Mouse (Mus musculus) right cerebral cortex, postnatal 25 days (tissue): ENCODE measurements at regions not wholly inside any gene's neighbourhood (a gene's known extent, or its start where the extent isn't known, plus 50 kb on each side); places are given as distances from the start of the nearest gene placed in this dataset.

ENCODE experiments used
- DNase-seq: peaks from one replicate; pipeline ENCODE4 v3.0.0; 2022

DNA sequence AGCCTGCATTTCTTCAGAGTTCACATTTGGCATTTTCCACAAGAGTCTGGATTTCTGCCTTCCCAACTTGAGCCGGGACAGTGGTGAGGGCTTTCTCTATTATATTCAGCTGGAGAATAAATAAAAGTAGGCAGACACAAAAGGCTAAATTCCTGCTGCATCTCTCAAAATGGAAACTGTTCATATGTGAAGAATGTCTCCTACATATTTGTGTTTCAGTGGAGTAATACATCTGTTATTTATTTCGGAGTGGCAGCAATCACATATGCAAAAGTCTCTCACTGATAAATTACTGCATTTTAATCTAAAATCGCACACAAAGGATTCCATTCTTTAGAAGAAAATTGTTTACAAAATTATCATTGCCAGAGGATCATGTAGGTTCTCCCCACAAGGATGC is 230.9 kb upstream of the Tank start:
- DNase-seq, result no peak

DNA sequence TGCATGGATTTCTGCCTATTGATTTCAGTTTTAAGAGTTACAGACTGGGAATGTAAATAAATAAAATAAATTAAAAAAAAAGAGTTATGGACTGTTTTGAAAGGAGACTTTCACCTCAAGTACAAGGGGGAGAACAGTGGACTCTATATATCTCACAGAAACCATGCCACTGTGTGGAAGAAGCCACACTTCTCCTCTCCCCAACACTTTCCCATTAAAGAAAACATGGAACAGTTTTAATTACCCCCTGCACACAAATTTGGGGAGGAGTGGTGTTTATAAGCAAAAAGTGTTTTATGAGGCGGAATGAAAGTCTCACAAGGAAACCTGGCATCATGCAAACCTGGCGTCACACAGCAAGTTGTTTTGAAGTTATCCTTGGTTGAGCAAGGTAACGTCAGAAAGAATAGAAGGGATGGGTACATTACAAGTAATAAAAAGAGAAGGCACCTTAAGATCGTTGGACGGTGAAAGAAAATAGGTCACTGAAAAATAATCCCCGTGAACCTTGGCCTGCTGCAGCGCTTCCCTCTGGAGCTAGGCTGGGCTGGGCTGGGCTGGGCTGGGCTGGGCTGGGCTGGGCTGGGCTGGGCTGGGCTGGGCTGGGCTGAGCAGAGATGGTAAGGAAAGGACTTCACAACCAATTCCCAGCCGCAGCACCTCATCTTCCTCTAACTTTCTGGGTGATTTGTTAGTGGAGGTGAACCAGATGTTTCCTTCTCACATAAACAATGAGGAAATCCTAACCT is 232.2 kb upstream of the Tank start:
- DNase-seq, result no peak

DNA sequence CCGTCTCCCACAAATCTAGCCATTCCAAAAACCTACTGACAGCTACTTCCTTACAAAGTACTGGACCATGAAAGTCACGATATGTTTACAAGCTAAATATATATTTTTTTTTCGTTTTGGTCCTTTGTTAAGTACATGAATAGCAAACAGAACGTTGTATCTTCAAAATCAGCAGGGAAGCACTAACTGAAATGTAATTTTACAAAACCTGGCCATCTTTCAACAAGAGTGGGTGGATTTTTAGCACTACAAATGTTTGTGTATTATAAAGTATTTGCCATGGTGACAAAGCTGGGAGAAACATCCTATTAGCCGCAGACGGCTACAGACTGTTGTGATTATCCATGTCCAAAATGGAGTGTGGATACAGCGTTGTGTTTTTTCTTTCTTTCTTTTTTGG is 233.1 kb upstream of the Tank start:
- DNase-seq, result no peak

DNA sequence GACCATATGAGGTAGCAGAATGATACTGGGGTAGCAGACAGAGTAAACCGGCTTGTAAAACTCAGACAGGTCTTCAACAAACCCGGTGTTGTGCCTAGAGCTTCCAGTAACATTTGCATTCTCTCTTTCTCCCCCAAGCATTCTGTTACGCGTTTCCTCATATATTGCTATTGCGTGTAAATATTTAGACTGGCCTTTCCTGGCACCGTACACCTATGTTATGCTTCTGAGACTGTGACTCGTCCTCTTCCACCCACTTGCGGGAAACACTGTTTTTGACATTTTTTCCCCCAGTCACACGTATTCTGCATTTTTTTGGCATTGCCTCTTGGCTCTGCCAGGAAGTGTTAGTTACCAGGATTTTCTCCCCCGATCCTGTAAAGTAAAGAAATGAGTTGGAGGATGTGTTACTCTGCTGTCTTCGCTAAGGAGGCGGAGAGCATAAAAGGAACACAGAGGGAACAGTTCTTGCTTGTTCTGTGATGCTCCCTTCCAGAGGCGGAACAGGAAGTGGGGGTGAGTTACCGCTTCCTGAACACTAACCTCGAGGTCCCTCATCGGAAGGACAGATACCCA is 233.7 kb upstream of the Tank start:
- peak; percentile 43 for DNase-seq

DNA sequence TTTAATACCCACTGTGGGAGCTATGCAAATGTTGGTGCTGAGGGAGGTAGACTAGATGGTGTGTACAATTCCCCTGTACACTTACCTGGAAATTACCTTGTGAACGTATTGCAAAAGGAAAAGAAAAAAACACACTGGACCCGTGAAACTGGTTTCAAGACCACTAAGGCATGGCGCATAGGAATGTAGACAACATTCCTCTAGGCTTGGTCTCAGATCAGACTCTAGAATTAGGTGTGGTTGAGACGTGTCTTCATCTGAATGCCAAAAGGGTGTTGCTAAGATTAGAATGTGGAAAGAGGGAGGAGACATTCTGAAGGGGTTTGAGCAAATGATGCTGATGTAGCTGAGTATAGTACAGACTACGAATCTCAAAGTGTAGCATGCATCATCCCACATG is 237.1 kb upstream of the Tank start:
- no peak for DNase-seq

DNA sequence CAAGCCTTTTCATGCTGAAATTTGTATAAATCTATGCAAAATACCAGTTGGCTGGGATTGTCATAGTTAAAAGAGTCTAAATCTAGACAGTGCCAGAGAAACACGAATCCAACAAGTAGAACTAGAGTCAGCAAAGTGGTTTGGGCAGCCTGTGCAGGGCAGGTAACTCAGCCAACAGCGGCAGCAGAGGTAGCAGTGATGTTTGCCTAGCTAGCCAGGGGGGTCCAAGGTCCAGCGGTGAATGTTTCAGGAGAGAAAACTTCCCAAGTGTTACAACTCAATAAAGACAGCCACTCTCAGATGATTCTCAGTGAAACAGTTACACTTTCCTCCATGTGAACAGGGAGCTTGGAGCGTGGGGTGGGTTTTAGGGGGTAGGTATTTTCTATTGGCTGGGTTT is 259.2 kb upstream of the Tank start:
- DNase-seq, result no peak

DNA sequence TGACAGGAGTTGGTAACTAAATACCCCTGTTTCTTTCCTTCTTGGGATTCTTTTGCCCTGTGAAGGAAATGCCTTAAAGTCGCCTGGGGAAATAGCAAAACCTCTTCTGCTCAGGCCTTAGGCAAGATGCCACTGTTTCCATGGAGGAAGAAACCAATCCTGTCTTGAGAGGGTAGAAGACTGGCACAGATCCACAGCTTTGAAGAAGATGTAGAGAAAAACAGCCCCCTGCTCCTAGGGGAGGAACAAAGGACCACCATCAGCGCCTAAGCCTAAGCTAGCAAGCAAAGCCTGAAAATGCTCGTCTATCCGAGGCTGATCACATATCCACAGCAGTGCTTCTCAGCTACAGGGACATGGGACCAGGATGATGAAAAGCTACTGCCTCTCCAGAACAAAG is 268.0 kb upstream of the Tank start:
- DNase-seq, result no peak

DNA sequence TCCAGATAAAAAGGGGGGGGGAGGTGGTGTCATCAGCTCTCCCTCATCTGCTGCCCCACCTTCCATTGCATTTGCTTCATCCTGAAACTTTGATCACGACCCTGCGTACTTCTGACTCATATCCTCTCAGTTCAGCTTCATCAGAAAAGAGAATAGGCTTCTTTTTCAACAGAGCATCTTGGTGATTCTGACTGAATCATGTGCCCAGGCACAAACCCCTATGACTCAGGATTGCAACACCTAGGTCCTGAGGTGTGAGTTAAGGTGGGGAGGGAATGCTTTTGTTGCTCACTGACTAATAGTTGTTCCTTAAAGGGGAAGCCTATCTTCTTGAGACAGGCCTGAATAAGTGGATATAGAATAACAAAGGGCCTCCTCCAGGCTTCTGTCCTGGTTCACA is 269.2 kb upstream of the Tank start:
- DNase-seq, result no peak

DNA sequence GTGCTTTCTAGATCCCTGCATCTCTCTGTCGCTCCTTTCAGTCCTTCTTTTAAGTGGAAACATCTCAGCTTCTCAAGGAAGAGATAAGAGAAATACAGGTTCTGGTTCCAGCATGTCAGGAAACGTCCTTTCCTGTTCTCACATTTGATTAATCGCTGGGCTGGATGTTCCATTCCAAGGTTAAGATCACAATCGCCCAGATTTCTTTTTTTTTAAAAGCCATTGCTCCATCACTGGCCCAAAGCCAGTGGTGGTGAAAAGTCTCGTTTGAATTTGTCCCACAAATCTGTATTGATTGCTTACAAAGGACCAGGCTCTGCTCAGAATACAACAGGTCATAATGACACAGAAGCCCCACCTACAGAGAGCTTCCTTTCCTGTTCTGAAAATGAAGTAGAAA is 281.2 kb upstream of the Tank start:
- DNase-seq, result no peak

DNA sequence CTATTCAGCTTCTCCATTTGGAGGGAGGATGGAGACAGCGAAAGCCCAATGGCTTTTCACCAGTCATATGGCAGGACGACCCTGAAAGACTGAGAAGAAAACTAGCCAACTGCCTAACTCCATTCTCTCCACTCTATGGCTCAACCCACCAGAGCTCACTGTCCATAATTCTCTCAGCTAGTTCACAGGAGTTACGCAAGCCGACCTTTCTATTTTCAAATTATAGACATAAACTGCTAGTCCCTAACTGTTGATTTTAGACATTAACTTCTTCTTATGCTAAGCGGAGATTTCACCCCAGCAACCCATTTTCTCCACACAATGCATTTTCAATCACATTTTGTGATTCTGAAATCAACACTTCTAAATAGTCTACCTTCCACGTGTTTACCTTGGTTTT is 281.8 kb upstream of the Tank start:
- no peak for DNase-seq

DNA sequence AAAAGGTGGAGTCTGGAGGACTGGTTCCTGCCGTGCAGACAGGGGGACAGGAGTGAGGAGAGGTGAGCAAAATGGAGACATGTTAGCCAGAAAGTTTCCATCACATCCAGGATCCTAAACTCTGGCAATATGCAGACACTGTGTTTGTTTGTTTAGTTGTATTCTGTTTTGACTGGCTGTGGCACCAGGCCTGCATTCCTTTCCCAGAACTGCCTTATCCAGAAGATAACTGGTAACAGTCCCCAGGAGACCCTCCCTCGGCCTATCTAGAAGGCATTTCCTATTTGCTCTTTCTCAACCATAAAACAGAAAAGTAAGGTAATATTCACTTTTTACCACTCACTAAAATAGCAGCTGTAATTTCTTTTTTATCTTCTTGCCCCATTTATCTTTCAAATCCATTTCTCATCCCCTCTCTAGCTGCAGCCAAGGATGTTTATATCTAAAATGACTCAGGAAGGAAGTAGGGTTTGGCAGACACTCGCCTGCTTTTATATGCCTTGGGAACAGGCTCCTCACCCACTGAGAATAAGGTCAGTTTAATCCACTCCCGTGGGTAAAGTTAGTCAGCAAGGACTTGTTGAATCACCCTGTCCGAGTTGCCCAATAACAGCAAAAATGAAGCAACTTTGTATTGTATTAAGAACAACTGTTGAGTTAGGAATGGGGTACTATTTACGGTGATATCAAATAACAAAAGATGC is 283.0 kb upstream of the Tank start:
- no peak for DNase-seq

DNA sequence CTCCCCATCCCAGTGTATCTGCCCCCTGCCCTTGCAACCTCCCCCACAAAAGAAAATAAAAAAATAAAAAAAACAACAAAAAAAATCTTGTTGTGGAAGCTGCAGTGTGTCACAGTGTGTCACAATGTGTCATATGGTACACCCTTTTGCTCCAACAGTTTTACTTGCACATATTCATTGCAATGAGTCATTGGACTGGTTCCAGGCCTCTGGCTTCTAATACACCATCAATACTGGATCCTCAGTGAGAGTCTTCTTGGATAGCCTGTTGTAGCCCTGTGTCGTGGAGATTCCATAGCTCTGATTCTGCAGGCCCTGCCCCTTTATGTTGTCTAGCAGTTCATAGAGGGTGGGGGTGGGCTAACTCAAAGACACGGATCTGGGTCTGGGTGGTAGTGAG is 290.1 kb upstream of the Tank start:
- no peak for DNase-seq

DNA sequence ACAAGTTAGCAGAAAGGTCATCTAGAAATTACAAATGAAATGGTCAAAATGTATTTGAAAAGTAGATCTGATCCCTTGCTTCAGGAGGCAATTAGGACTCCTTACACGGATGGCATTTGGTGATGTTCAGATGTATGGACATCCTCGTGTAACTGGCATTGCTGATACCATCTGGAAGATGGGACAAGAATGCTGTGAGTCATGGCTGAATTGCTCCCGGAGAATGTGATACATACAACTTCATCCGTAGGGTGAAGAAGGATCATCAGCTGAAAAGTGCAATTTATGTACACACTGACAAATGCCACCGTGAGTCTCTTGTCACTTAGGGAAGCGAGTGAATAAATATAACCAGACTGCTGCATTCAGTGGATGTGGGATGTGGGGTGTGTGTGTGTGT is 293.7 kb upstream of the Tank start:
- no peak for DNase-seq

DNA sequence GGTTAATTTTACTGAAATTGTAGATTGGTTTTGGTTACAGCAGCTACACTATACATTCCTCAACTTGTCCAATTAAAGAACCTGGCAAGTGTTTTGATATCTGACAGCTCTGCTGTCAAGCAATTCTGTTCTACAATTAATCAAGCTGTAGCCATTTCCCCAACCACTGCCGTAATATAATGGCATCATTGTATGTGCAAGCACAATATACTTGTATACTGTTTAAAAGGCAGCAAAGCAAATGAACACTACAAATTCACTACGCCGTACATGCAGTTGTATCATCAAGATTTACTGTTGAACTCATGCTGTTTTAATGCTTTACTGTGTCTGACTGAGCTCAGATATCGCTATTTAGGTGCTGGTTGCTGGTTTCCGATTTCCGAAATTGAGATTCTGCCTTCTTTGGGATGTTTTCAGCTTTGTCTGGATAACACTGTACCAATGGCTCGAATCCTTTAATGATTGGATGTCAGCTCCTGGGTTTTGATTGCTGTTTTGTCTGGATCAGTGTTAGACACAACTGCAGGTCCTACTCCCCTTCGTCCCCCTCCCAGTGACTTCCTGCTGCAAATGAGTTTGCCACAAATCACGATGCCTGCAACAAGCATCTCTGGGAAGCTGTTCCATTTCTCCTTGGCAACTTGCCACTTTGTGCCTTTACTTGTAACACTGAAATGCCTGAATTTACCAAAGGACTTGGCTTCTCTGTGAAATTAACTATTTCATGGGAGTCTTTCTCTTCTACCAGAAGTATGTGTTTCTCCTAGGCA is 294.4 kb upstream of the Tank start:
- no peak for DNase-seq

DNA sequence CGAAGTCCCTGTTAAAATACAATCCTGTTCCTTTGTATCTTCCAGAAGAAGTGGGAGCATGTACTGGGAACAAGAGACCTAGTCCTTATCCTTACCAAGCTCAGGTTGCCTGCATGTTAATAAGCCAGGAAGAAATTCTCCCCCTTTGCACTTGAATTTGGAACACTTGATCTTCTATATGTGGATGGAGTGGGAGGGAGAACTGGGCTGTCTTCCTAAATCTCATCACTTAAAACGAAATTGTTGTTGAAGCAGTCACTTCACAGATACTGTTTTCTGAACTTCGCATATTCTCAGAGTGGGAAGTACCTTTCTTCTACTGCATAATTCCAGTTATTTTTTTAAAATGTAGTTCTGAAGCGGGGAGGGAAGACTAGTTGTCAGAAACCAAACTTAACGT is 305.7 kb upstream of the Tank start:
- DNase-seq, result no peak

DNA sequence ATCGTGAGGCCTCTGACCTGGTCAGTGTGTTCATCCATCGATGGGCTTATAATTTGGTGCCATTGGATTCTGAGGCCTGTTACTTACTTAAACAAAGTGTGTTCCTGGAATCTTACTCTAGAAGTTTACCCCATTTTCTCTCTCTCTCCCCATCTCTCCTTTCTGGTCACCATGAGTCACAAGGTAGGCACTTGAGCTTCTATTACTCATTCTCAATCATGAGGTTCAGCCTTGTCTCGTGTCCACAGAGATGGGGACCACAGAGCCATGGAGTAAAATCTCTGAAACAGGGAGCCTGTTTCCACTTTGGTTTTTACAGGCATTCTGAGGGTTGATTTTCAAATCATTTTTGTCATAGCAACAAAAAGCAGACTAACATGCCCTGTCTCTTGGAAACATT is 304.7 kb upstream of the Rbms1 start:
- no peak for DNase-seq

DNA sequence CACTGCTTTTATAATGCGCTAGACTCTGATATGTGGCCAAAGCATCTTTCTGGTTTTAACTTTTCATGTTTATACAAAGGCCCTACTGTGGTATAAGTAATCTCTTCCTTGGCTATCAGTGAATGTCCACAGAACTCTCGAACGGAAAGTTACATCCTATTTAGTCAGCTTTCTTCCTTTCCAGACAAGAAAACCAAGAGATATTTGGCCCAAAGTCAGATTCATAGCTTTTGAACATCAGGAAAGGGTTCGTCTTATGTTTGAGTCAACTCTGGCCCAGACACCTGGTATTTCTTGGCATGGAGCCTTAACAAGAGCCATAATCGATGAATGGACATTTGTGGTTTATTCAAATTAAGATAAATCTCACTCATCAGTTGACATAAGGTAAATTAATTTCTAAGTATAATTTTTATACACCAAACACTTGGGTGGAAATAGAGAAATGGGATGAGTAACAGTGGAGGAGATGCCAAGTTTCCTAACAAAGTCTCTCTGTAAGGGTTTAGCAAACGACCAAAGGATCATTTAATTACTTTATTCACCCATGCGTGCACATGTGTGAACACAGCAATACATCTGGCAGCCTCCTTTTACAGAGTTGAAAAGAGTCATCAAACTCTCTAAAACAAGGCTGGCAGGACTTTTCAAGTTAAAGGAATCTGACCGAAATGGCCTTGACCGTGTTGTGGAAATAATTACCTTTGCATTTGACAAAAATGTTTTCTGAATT is 287.2 kb upstream of the Rbms1 start:
- DNase-seq, result no peak

DNA sequence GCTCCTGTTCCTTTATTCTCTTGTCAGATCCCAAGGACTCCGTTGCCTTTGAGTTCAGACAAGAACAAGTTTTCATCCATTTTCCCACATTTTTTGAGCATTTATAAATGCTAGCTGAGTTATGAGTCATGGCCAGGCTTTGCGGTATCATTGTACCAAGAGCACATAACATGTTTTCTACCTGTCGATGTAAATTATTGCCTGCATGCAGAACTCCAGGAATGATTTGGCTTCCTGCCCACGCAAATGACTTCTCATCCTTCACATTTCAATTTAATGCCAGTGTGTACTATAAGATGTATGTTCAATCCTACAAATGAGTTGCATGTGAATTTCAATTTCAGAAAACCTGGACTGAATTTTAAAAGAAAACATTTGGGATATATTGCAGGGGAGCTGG is 285.0 kb upstream of the Rbms1 start:
- no peak for DNase-seq

DNA sequence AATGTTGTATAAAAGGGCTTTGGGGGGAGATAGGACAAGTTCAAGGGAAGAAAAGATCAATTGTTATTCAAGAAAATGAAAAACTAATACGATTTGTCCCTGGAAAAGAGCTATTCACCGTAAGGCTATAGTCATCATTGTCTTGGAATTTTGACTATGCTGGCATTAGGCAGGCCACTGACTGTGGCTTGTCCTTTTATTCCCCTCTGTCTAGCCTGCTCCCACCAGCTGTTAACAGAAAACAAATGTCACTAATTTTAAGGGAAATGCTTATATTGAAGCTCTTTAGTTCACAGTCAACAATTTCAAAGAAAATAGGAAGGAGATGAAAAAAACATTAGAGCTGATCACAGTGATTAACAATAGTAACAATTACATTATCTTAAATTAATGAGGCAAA is 284.3 kb upstream of the Rbms1 start:
- no peak for DNase-seq

DNA sequence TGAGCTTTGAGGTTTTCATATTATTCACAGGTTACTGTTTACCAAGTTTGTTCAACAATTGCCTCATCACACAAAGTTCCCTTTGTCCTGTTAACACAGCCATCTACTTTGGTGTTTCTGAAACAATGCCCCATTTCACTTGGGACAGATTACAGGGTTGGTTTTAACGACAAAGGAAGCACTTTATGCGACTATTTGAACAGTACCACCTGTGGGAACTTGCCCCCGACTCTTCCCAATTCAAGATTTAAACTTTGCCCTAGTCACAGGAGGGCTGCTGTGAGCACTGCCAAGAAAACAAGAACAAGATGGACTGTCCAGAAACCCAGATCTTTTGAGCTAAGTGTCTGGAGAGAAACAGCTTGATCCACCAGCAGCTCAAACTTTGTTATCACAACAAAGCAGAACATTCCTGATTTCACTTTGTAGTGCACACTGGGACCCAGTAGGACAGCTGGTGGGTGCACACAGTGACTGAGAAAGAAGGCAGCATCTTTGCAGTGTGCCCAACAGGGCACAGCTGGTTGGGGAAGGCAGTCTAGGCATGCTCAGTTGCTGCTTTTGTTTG is 283.8 kb upstream of the Rbms1 start:
- no peak for DNase-seq

DNA sequence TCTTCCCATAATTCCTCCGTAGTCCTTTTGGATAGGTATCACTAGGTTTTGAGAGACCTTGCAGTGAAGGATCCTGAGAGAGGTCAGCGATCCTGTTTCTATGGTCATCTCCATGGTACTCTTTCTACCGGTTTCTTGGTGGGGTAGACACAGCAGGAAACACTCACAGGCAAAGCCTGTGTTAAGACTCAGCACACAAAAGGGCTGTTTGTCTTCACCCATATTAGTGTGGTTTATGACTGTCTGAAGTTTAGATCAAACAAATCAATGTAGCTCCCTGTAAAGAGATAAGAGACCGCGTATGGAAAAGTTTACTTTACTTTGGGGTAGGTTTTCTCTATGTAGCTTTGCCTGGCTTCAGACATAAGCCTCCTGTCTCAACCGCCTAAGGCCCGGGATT is 282.5 kb upstream of the Rbms1 start:
- DNase-seq, result no peak

DNA sequence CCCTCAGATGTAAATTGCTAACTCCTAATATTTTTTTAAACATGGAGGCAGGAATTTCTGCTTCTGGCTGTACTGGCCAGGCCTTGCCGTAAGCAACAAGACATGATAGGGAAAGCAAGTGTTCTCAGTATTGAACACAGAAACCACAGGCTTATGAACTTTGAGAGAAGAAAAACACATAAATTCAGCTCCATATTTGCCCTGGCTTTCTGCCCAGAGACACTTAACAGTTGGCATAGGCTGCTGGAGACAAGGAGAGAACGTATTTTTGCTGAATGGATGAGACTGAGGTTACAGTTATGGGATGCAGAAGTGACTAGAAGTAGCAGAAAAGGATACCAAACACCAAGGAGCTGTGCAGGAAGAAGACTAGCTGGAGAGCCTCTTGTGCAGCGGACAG is 258.7 kb upstream of the Rbms1 start:
- no peak for DNase-seq

DNA sequence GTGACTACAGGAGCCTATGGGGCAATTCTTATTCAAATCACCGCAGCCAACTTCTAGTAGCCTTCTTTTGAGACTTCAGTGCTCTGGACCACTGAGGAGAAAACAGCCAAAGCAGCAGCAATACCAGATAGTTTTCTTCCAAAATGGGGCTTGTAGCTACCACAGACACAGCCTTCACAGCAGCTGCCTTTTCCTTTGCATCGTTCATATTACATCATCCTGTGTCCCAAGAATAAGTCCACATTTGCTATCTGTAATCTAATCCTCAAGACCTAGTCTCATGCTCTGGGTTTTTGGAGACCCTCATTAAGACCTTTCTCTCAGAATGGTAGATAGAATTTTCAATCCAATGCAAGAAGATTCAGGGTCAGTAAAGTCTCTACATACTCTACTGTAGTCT is 258.2 kb upstream of the Rbms1 start:
- DNase-seq, result no peak
